In genomic region chr11:97140811-97141210, GRCm38 (mm10) we compare ENCODE assay signal across 24 mouse cellular contexts. TPM values are rescaled to one million over a fixed set of nuclear protein-coding genes. Genes with fewer than 3 reads are reported as not detected.
A peak's percentile ranks its signal among the peaks of the same experiment; 100 is the strongest.
DNase-seq lines count a peak whose midpoint lies in the region; ATAC-seq and TF ChIP-seq lines count a peak whose summit lies in the region.
"Had no signal": no experiment of that assay in that cellular context is flagged by ENCODE, and none has a peak within 500 bp of the region (broad histone marks: within the 10 kb centered on the region; RNA-seq: fewer than 3 reads in every experiment).

No protein-coding gene starts in this region.

- no peaks in the 10 kb centered on the region for H3K36me3 ChIP-seq in thymus, adult 2 months (ENCODE audit: control insufficient read depth, insufficient read depth, low read length)
- H3K36me3 ChIP-seq in CH12.LX (replicated peaks in 1 of 2; ENCODE audit: control insufficient read depth in 1 of 2, insufficient read depth in 1 of 2, low read length in 1 of 2) = peaks cover 10 to 24% of the 10 kb centered on the region in 2 experiments
- H3K36me3 ChIP-seq in stomach, postnatal 0 days (ENCODE audit: control insufficient read depth, insufficient read depth, low read length) = no peaks in the 10 kb centered on the region; the same call in 1 of the 2 replicates

- H3K4me3 ChIP-seq in thymus, adult 2 months (ENCODE audit: control insufficient read depth, insufficient read depth, low read length) = no peak overlapping the region
- H3K4me3 ChIP-seq in CH12.LX (replicated peaks in 1 of 3; ENCODE audit: low read depth in 2 of 3, low read length in 2 of 3, poor library complexity in 1 of 3) = no peak overlapping the region
- no peak overlapping the region for H3K4me3 ChIP-seq in bone marrow, adult 2 months (replicated peaks; ENCODE audit: control insufficient read depth, low read depth, low read length)
- no peak overlapping the region for H3K4me3 ChIP-seq in stomach, postnatal 0 days (ENCODE audit: low read depth, low read length)
- H3K4me3 ChIP-seq: heart, embryonic 15.5 days; neural tube, embryonic 12.5 days; stomach, embryonic 15.5 days had no signal

- no peak for TF ChIP-seq RAD21 in CH12.LX (IDR thresholded peaks at IDR 0.05; ENCODE audit: low read depth, low read length)

- H3K79me2 ChIP-seq in CH12.LX (replicated peaks; ENCODE audit: control insufficient read depth, extremely low read depth, insufficient read depth, poor library complexity, severe bottlenecking) = no peaks in the 10 kb centered on the region

- H3K9ac ChIP-seq in CH12.LX (ENCODE audit: insufficient read depth, low read depth) = no peak overlapping the region
- no peak overlapping the region for H3K9ac ChIP-seq in stomach, postnatal 0 days (ENCODE audit: low read length)
- H3K9ac ChIP-seq: heart, embryonic 15.5 days; neural tube, embryonic 12.5 days; stomach, embryonic 15.5 days had no signal

- 8% methylated on average over 4 of the region's 4 CpGs for WGBS in thymus, adult 2 months
- WGBS in bone marrow, adult 2 months = 57% methylated on average over 4 of the region's 4 CpGs
- 53% methylated on average over 4 of the region's 4 CpGs for WGBS in stomach, postnatal 0 days

- no peaks in the 10 kb centered on the region for H3K27me3 ChIP-seq in thymus, adult 2 months (ENCODE audit: control insufficient read depth, insufficient read depth, low read length)
- H3K27me3 ChIP-seq in CH12.LX (replicated peaks) = no peaks in the 10 kb centered on the region
- no peaks in the 10 kb centered on the region for H3K27me3 ChIP-seq in stomach, postnatal 0 days (ENCODE audit: control insufficient read depth, insufficient read depth, low read length)

- ATAC-seq in stomach, postnatal 0 days (ENCODE audit: low FRiP score, low TSS enrichment) = no peak
- ATAC-seq: hindbrain, embryonic 16.5 days; Patski had no signal

- no peak overlapping the region for H3K4me2 ChIP-seq in CH12.LX (ENCODE audit: insufficient read depth, low read depth, poor library complexity, severe bottlenecking)
- no peak overlapping the region for H3K4me2 ChIP-seq in stomach, postnatal 0 days (replicated peaks; ENCODE audit: low read depth)
- H3K4me2 ChIP-seq: heart, embryonic 15.5 days; liver, embryonic 11.5 days; midbrain, embryonic 11.5 days; neural tube, embryonic 12.5 days; stomach, embryonic 15.5 days had no signal

- in situ Hi-C loops in CH12.LX (cut with MboI; ENCODE audit: low pct_ligation_motif_present, low pct_unique_long_range_greater_than_20kb, low sequenced_read_pairs) = loop anchor here (10.0 kb wide), 1 partner anchor 46 kb away; no protein-coding TSS in a partner anchor

- dilution Hi-C loops in CH12.LX (cut with MboI; ENCODE audit: extremely low pct_ligation_motif_present, extremely low pct_unique_long_range_greater_than_20kb, low sequenced_read_pairs) = no loop called here

- no peak for TF ChIP-seq EP300 in CH12.LX (IDR thresholded peaks at IDR 0.05; ENCODE audit: low read length)
- no peak for TF ChIP-seq EP300 in stomach, postnatal 0 days (optimal IDR thresholded peaks at IDR 0.05)

- H3K4me1 ChIP-seq in thymus, adult 2 months (replicated peaks; ENCODE audit: control insufficient read depth, insufficient read depth, low read length) = peaks cover 39% of the 10 kb centered on the region
- H3K4me1 ChIP-seq in CH12.LX (ENCODE audit: control insufficient read depth in 1 of 2, insufficient read depth in 2 of 2) = peaks cover 35 to 78% of the 10 kb centered on the region in 2 experiments
- peaks cover 3% of the 10 kb centered on the region for H3K4me1 ChIP-seq in bone marrow, adult 2 months (ENCODE audit: control insufficient read depth, insufficient read depth, low read length)
- no peaks in the 10 kb centered on the region for H3K4me1 ChIP-seq in stomach, postnatal 0 days (replicated peaks; ENCODE audit: control insufficient read depth, insufficient read depth)

- H3K27ac ChIP-seq in thymus, adult 2 months (ENCODE audit: control insufficient read depth, insufficient read depth, low read length) = no peak overlapping the region
- no peak overlapping the region for H3K27ac ChIP-seq in CH12.LX (ENCODE audit: insufficient read depth, low read depth)
- peak overlapping the region; percentile 97 for H3K27ac ChIP-seq in bone marrow, adult 2 months (ENCODE audit: control insufficient read depth, insufficient read depth, low read depth, low read length, poor library complexity)
- 0 out of 2 replicates have a peak overlapping the region, but pooled peaks have one; percentile 8 for H3K27ac ChIP-seq in stomach, postnatal 0 days (replicated peaks)
- H3K27ac ChIP-seq: heart, embryonic 15.5 days; neural tube, embryonic 12.5 days; stomach, embryonic 15.5 days had no signal

- no peak for TF ChIP-seq CTCF in thymus, adult 2 months (IDR thresholded peaks at IDR 0.05; ENCODE audit: borderline replicate concordance, control insufficient read depth, extremely low read depth, insufficient read depth, low read length, poor library complexity)
- no peak for TF ChIP-seq CTCF in CH12.LX (conservative IDR thresholded peaks at IDR 0.05 in 1 of 2, IDR thresholded peaks at IDR 0.05 in 1 of 2; ENCODE audit: low read depth in 2 of 2, low read length in 2 of 2)
- no peak for TF ChIP-seq CTCF in bone marrow, adult 2 months (IDR thresholded peaks at IDR 0.05; ENCODE audit: control insufficient read depth, insufficient read depth, low read length)
- TF ChIP-seq CTCF in stomach, postnatal 0 days (IDR thresholded peaks at IDR 0.05; ENCODE audit: low read depth) = no peak

- H3K9me3 ChIP-seq in CH12.LX (replicated peaks; ENCODE audit: low read length) = no peaks in the 10 kb centered on the region
- no peaks in the 10 kb centered on the region for H3K9me3 ChIP-seq in stomach, postnatal 0 days (ENCODE audit: control insufficient read depth, low read length)
- H3K9me3 ChIP-seq: heart, embryonic 15.5 days; neural tube, embryonic 12.5 days; stomach, embryonic 15.5 days had no signal

- peak; percentile 26 for DNase-seq in thymus, postnatal 14 days
- DNase-seq in thymus, adult 2 months = no peak
- no peak for DNase-seq in CH12.LX (ENCODE audit: extremely low read depth)
- no peak for DNase-seq in stomach, postnatal 0 days (ENCODE audit: low spot score)
- DNase-seq in layer of hippocampus, adult 8-10 months (ENCODE audit: low spot score in 2 of 2) = no peak
- DNase-seq in layer of hippocampus, postnatal 25 days (ENCODE audit: extremely low spot score in 1 of 2, low spot score in 1 of 2) = no peak
- DNase-seq: adrenal gland, postnatal 25 days; cerebellum, adult 2 months; heart, adult 18-20 months; heart, postnatal 4 days; kidney, adult 8-10 months; kidney, postnatal 36 days; layer of hippocampus, adult 9-11 months; lung, adult 18-20 months; thymus, postnatal 36 days had no signal

- TF ChIP-seq POLR2A in thymus, adult 2 months (IDR thresholded peaks at IDR 0.05; ENCODE audit: control insufficient read depth, extremely low read depth, insufficient read depth, low read length, poor library complexity) = no peak
- no peak for TF ChIP-seq POLR2A in CH12.LX (IDR thresholded peaks at IDR 0.05; ENCODE audit: low read depth, low read length)
- no peak for TF ChIP-seq POLR2A in bone marrow, adult 2 months (IDR thresholded peaks at IDR 0.05; ENCODE audit: borderline replicate concordance, control insufficient read depth, low read depth, low read length)

TF ChIP-seq in CH12.LX, 34 proteins besides CTCF, POLR2A, EP300 and RAD21 (continues in another document):
- no peak for TF ChIP-seq RCOR1 (conservative IDR thresholded peaks at IDR 0.05; ENCODE audit: low read depth, low read length)
- no peak for TF ChIP-seq HCFC1 (IDR thresholded peaks at IDR 0.05; ENCODE audit: low read depth, low read length)
- no peak for TF ChIP-seq JUND (conservative IDR thresholded peaks at IDR 0.05; ENCODE audit: low read depth, low read length)
- TF ChIP-seq MAZ (IDR thresholded peaks at IDR 0.05; ENCODE audit: low read depth, low read length) = no peak
- 0 out of 2 replicates have a peak, but pooled peaks have one; percentile 26 for TF ChIP-seq ETS1 (conservative IDR thresholded peaks at IDR 0.05; ENCODE audit: low read depth, low read length)
- peak; percentile 22; the same call in 1 of the 2 replicates for TF ChIP-seq MAX (IDR thresholded peaks at IDR 0.05; ENCODE audit: low read length)
- no peak for TF ChIP-seq PAX5 (IDR thresholded peaks at IDR 0.05; ENCODE audit: low read length)
- no peak for TF ChIP-seq CHD2 (IDR thresholded peaks at IDR 0.05; ENCODE audit: low read length)
- TF ChIP-seq USF2 (conservative IDR thresholded peaks at IDR 0.05; ENCODE audit: low read depth, low read length) = no peak
- peak; percentile 82 for TF ChIP-seq BHLHE40 (IDR thresholded peaks at IDR 0.05; ENCODE audit: low read depth, low read length)

RNA-seq across cellular contexts. Expression of gene Tbkbp1, which starts 10.5 kb away (rescaled TPM):
- polyA plus RNA-seq in thymus, adult 2 months (2012; rRNA removed) = 7.3 and 8.8 TPM in 2 replicates
- total RNA-seq in CH12.LX (2012; rRNA removed) (2.1 and 3.1 TPM in 2 replicates), CH12.LX (2014; rRNA removed) (0.44 and 1.2 TPM in 2 replicates)
- polyA plus RNA-seq in CH12.LX (2012; ENCODE audit: insufficient read length, low read depth) = 5.2 and 5.7 TPM in 2 replicates
- polyA plus RNA-seq in bone marrow, adult 2 months (2011; ENCODE audit: insufficient read depth, insufficient read length, low replicate concordance, missing spikeins) = 6.3 and 16.6 TPM in 2 replicates
- 1.8 and 2.4 TPM in 2 replicates for polyA plus RNA-seq in stomach, postnatal 0 days (2015; fragmentation: Nextera tagmentation; extraction: Ambion mirVana)
- total RNA-seq in layer of hippocampus, adult 8-10 months (2022) = 10 to 100 TPM; 85.9 to 92.0 (median 89.4) TPM
- total RNA-seq in layer of hippocampus, postnatal 25 days (2021) = 10 to 100 TPM; 75.8 to 82.0 TPM

RNA-seq across cellular contexts. Expression of gene Tbx21, which starts 25.7 kb away (rescaled TPM):
- polyA plus RNA-seq in thymus, adult 2 months (2012; rRNA removed) = 4.0 TPM in 2 replicates
- total RNA-seq in CH12.LX (2012; rRNA removed) (0.08 TPM in 2 replicates), CH12.LX (2014; rRNA removed) (not detected in 2 replicates)
- polyA plus RNA-seq in CH12.LX (2012; ENCODE audit: insufficient read length, low read depth) = 0.09 TPM in 1 of 2 replicates, not detected in the other
- 0.77 and 2.2 TPM in 2 replicates for polyA plus RNA-seq in bone marrow, adult 2 months (2011; ENCODE audit: insufficient read depth, insufficient read length, low replicate concordance, missing spikeins)
- 0.05 and 0.10 TPM in 2 replicates for polyA plus RNA-seq in stomach, postnatal 0 days (2015; fragmentation: Nextera tagmentation; extraction: Ambion mirVana)
- under 1 TPM in 1 of 4 experiments, not detected in 3; 0.18 TPM for total RNA-seq in layer of hippocampus, adult 8-10 months (2022)
- total RNA-seq in layer of hippocampus, postnatal 25 days (2021) = under 1 TPM in 1 of 2 experiments, not detected in 1; 0.10 TPM
- total RNA-seq: heart, postnatal 4 days had no signal
- polyA plus RNA-seq: limb, embryonic 11.5 days; liver, embryonic 11.5 days; neural tube, embryonic 12.5 days; Patski; stomach, embryonic 15.5 days had no signal

RNA-seq across cellular contexts. Expression of gene Kpnb1, which starts 46.9 kb away (rescaled TPM):
- polyA plus RNA-seq in thymus, adult 2 months (2012; rRNA removed) = 60.8 and 64.1 TPM in 2 replicates
- total RNA-seq in CH12.LX (2012; rRNA removed) (194 and 264 TPM in 2 replicates), CH12.LX (2014; rRNA removed) (234 and 260 TPM in 2 replicates)
- polyA plus RNA-seq in CH12.LX (2012; ENCODE audit: insufficient read length, low read depth) = 411 and 465 TPM in 2 replicates
- polyA plus RNA-seq in bone marrow, adult 2 months (2011; ENCODE audit: insufficient read depth, insufficient read length, low replicate concordance, missing spikeins) = 66.4 and 67.4 TPM in 2 replicates
- polyA plus RNA-seq in stomach, postnatal 0 days (2015; fragmentation: Nextera tagmentation; extraction: Ambion mirVana) = 18.5 and 19.2 TPM in 2 replicates
- total RNA-seq in layer of hippocampus, adult 8-10 months (2022) = 100 to 1,000 TPM; 126 to 131 (median 130) TPM
- 100 to 1,000 TPM; 123 to 130 TPM for total RNA-seq in layer of hippocampus, postnatal 25 days (2021)

Comparison
In these comparisons a context has a peak if more than half of its experiments do, and no peak if none do; other contexts are left out.
1. H3K27ac ChIP-seq: peak in bone marrow, adult 2 months (single experiment) and stomach, postnatal 0 days (single experiment); none in thymus, adult 2 months (single experiment) and CH12.LX (single experiment).